Mouse (Mus musculus) bone marrow, adult 2 months (tissue): ENCODE measurements at regions not wholly inside any gene's neighbourhood (a gene's known extent, or its start where the extent isn't known, plus 50 kb on each side); places are given as distances from the start of the nearest gene placed in this dataset.
"Not testable (repeated sequence)": the region's sequence is repeated elsewhere in the genome, so short reads cannot be mapped to it uniquely, and the experiment has no call there.

ENCODE experiments used
- CTCF ChIP-seq: fragments of 200-500 bp; IDR thresholded peaks from 2 replicates; pipeline ENCODE4 v1.5.1; 2011; ENCODE audit warnings: low read length, control low read depth; ENCODE audit not compliant: control insufficient read depth, insufficient read depth
- POLR2A ChIP-seq: fragments of 200-500 bp; IDR thresholded peaks from 2 replicates; pipeline ENCODE4 v1.6.1; 2011; ENCODE audit warnings: low read depth, mild to moderate bottlenecking, control low read depth, low read length, borderline replicate concordance; ENCODE audit not compliant: control insufficient read depth

- TF ChIP-seq POLR2A, CTCF: not testable (repeated sequence)
Observed at GRCm38 (mm10) chr6:99904044-99904443, 177.9 kb upstream of the Prok2 start.
